Mouse (Mus musculus) gastrocnemius, adult 8-10 months (tissue): ENCODE data around the gene Med19. TPM values are rescaled to one million over a fixed set of nuclear protein-coding genes. Genes with fewer than 3 reads are reported as not detected.
"Not testable (repeated sequence)": the region's sequence is repeated elsewhere in the genome, so short reads cannot be mapped to it uniquely, and the experiment has no call there.

Experiments used
- DNase-seq, 2 experiments: peaks; one replicate each; pipeline ENCODE4 v3.0.0; 2022; ENCODE audit warnings: low spot score in 2 of 2
- total RNA-seq, 4 experiments: library from RNA; stranded (reverse); gene quantifications; 2 replicates each; pipeline ENCODE4 v1.2.4; 2022

Gene Med19
- total RNA-seq, 4 experiments from 2014 or later: 6.0 to 8.0 (median 6.9) TPM

- DNase-seq: no peak
These were observed 38.5 kb downstream of the Med19 start for GRCm38 (mm10) chr2:84716423-84717355.

GRCm38 (mm10) chr2:84717357-84717756 lies 39.2 kb downstream of the Med19 start:
- no peak for DNase-seq

- DNase-seq: no peak
These were observed 42.5 kb downstream of the Med19 start for GRCm38 (mm10) chr2:84720718-84721117.

GRCm38 (mm10) chr2:84721182-84721581 lies 43.0 kb downstream of the Med19 start:
- no peak for DNase-seq

- DNase-seq: no peak
These were observed 45.7 kb downstream of the Med19 start for GRCm38 (mm10) chr2:84723856-84724255.

- no peak for DNase-seq
These were observed 47.6 kb downstream of the Med19 start for GRCm38 (mm10) chr2:84725770-84726169.

- DNase-seq: no peak
These were observed 48.5 kb downstream of the Med19 start for GRCm38 (mm10) chr2:84726716-84727115.

GRCm38 (mm10) chr2:84727172-84727858 lies 49.1 kb downstream of the Med19 start, which contains the start of gene Clp1:
Clp1 (minus strand) TSS chr2:84727350.
- peak; percentile 95 to 96 for DNase-seq

- not testable (repeated sequence) for DNase-seq
These were observed 50.0 kb downstream of the Med19 start for GRCm38 (mm10) chr2:84728191-84728590.

- DNase-seq: no peak
These were observed 53.0 kb downstream of the Med19 start for GRCm38 (mm10) chr2:84731206-84731605.

- DNase-seq: no peak
These were observed 54.2 kb downstream of the Med19 start for GRCm38 (mm10) chr2:84732394-84732793.

GRCm38 (mm10) chr2:84733579-84734300 lies 55.5 kb downstream of the Med19 start, which contains the start of gene Ypel4:
Ypel4 (plus strand) TSS chr2:84734058.
- peak in 1 of 2 experiments; percentile 22 for DNase-seq

GRCm38 (mm10) chr2:84734351-84734864 lies 56.2 kb downstream of the Med19 start:
- DNase-seq: no peak

- DNase-seq: no peak
These were observed 56.7 kb downstream of the Med19 start for GRCm38 (mm10) chr2:84734919-84735318.

- no peak for DNase-seq
These were observed 57.2 kb downstream of the Med19 start for GRCm38 (mm10) chr2:84735346-84735920.

GRCm38 (mm10) chr2:84736312-84737161 lies 58.3 kb downstream of the Med19 start:
- no peak for DNase-seq

GRCm38 (mm10) chr2:84737451-84737925 lies 59.3 kb downstream of the Med19 start:
- no peak for DNase-seq
